In genomic region chr5:110203164-110203895, GRCm38 (mm10) we compare ENCODE assay signal across 10 mouse cellular contexts. TPM values are rescaled to one million over a fixed set of nuclear protein-coding genes. Genes with fewer than 3 reads are reported as not detected.
DNase-seq lines count a peak whose midpoint lies in the region; ATAC-seq and TF ChIP-seq lines count a peak whose summit lies in the region.
"Had no signal": no experiment of that assay in that cellular context is flagged by ENCODE, and none has a peak within 500 bp of the region (broad histone marks: within the 10 kb centered on the region; RNA-seq: fewer than 3 reads in every experiment).

No protein-coding gene starts in this region.

- no peak overlapping the region for H3K4me2 ChIP-seq in hindbrain, postnatal 0 days (ENCODE audit: low read depth, low read length)
- H3K4me2 ChIP-seq in hindbrain, embryonic 13.5 days: no peak overlapping the region
- no peak overlapping the region for H3K4me2 ChIP-seq in midbrain, postnatal 0 days (ENCODE audit: low read depth, low read length, poor library complexity, severe bottlenecking)
- no peak overlapping the region for H3K4me2 ChIP-seq in midbrain, embryonic 16.5 days (ENCODE audit: low read length)
- H3K4me2 ChIP-seq: limb, embryonic 12.5 days had no signal

- no peak overlapping the region for H3K4me3 ChIP-seq in hindbrain, postnatal 0 days (ENCODE audit: low read length)
- no peak overlapping the region for H3K4me3 ChIP-seq in hindbrain, embryonic 13.5 days
- no peak overlapping the region for H3K4me3 ChIP-seq in midbrain, postnatal 0 days (ENCODE audit: low read depth, low read length)
- no peak overlapping the region for H3K4me3 ChIP-seq in midbrain, embryonic 16.5 days (ENCODE audit: low read depth, low read length)
- H3K4me3 ChIP-seq in limb, embryonic 10.5 days: no peak overlapping the region
- H3K4me3 ChIP-seq: limb, embryonic 12.5 days had no signal

- H3K27ac ChIP-seq in hindbrain, postnatal 0 days: no peak overlapping the region
- H3K27ac ChIP-seq in hindbrain, embryonic 13.5 days: no peak overlapping the region
- no peak overlapping the region for H3K27ac ChIP-seq in midbrain, postnatal 0 days (ENCODE audit: low read depth, low read length)
- no peak overlapping the region for H3K27ac ChIP-seq in midbrain, embryonic 16.5 days (ENCODE audit: low read length)
- H3K27ac ChIP-seq in limb, embryonic 10.5 days: no peak overlapping the region
- H3K27ac ChIP-seq: limb, embryonic 12.5 days had no signal

- peak; percentile 35; the same call in 1 of the 2 replicates for TF ChIP-seq CTCF in hindbrain, postnatal 0 days (IDR thresholded peaks at IDR 0.05; ENCODE audit: low read depth)
- peak; percentile 49 for TF ChIP-seq CTCF in midbrain, postnatal 0 days (IDR thresholded peaks at IDR 0.05)

- 85% methylated on average over 10 of the region's 10 CpGs for WGBS in hindbrain, postnatal 0 days
- WGBS in hindbrain, embryonic 13.5 days: 89% methylated on average over 10 of the region's 10 CpGs
- WGBS in midbrain, postnatal 0 days: 87% methylated on average over 10 of the region's 10 CpGs
- WGBS in midbrain, embryonic 16.5 days: 90% methylated on average over 10 of the region's 10 CpGs
- WGBS in limb, embryonic 10.5 days: 90% methylated on average over 10 of the region's 10 CpGs

- DNase-seq in hindbrain, postnatal 0 days (ENCODE audit: low spot score): no peak
- no peak for DNase-seq in midbrain, postnatal 0 days (ENCODE audit: low spot score)
- peak; percentile 28 for DNase-seq in brain, adult 2 months (ENCODE audit: low read depth, low spot score)
- DNase-seq in thymus, postnatal 14 days: peak; percentile 20
- no peak for DNase-seq in limb, embryonic 10.5 days (ENCODE audit: low spot score)
- DNase-seq: adrenal gland, adult 8-10 months had no signal

- H3K9ac ChIP-seq in hindbrain, postnatal 0 days (replicated peaks; ENCODE audit: low read length): no peak overlapping the region
- H3K9ac ChIP-seq in hindbrain, embryonic 13.5 days: no peak overlapping the region
- H3K9ac ChIP-seq in midbrain, postnatal 0 days (replicated peaks; ENCODE audit: low read length, poor library complexity, severe bottlenecking): no peak overlapping the region
- no peak overlapping the region for H3K9ac ChIP-seq in midbrain, embryonic 16.5 days (ENCODE audit: low read depth, low read length)
- H3K9ac ChIP-seq: limb, embryonic 12.5 days had no signal

- H3K9me3 ChIP-seq in hindbrain, postnatal 0 days (ENCODE audit: low read length): no peaks in the 10 kb centered on the region
- no peaks in the 10 kb centered on the region for H3K9me3 ChIP-seq in hindbrain, embryonic 13.5 days
- H3K9me3 ChIP-seq in midbrain, postnatal 0 days (ENCODE audit: low read length): no peaks in the 10 kb centered on the region
- H3K9me3 ChIP-seq in midbrain, embryonic 16.5 days (replicated peaks; ENCODE audit: control insufficient read depth, low read length, poor library complexity, severe bottlenecking): no peaks in the 10 kb centered on the region
- no peaks in the 10 kb centered on the region for H3K9me3 ChIP-seq in limb, embryonic 10.5 days (replicated peaks)
- H3K9me3 ChIP-seq: limb, embryonic 12.5 days had no signal

- H3K4me1 ChIP-seq in hindbrain, postnatal 0 days (ENCODE audit: insufficient read depth, low read length): no peaks in the 10 kb centered on the region
- H3K4me1 ChIP-seq in hindbrain, embryonic 13.5 days (replicated peaks): no peaks in the 10 kb centered on the region
- H3K4me1 ChIP-seq in midbrain, postnatal 0 days (ENCODE audit: insufficient read depth, low read length): no peaks in the 10 kb centered on the region
- no peaks in the 10 kb centered on the region for H3K4me1 ChIP-seq in midbrain, embryonic 16.5 days (ENCODE audit: control insufficient read depth, insufficient read depth, low read length)
- no peaks in the 10 kb centered on the region for H3K4me1 ChIP-seq in limb, embryonic 10.5 days
- H3K4me1 ChIP-seq: limb, embryonic 12.5 days had no signal

- no peaks in the 10 kb centered on the region for H3K27me3 ChIP-seq in hindbrain, postnatal 0 days (ENCODE audit: insufficient read depth, low read length)
- H3K27me3 ChIP-seq in hindbrain, embryonic 13.5 days: no peaks in the 10 kb centered on the region
- H3K27me3 ChIP-seq in midbrain, postnatal 0 days (ENCODE audit: insufficient read depth, low read length): no peaks in the 10 kb centered on the region
- no peaks in the 10 kb centered on the region for H3K27me3 ChIP-seq in midbrain, embryonic 16.5 days (ENCODE audit: control insufficient read depth, insufficient read depth, low read depth, low read length)
- no peaks in the 10 kb centered on the region for H3K27me3 ChIP-seq in limb, embryonic 10.5 days (ENCODE audit: low read depth, poor library complexity, severe bottlenecking)
- H3K27me3 ChIP-seq: limb, embryonic 12.5 days had no signal

- peaks cover 67% of the 10 kb centered on the region for H3K36me3 ChIP-seq in hindbrain, postnatal 0 days (ENCODE audit: insufficient read depth, low read length)
- peaks cover 84% of the 10 kb centered on the region for H3K36me3 ChIP-seq in hindbrain, embryonic 13.5 days
- H3K36me3 ChIP-seq in midbrain, postnatal 0 days (ENCODE audit: insufficient read depth, low read length): peaks cover 73% of the 10 kb centered on the region
- peaks cover 52% of the 10 kb centered on the region for H3K36me3 ChIP-seq in midbrain, embryonic 16.5 days (ENCODE audit: control insufficient read depth, insufficient read depth, low read length)
- peaks cover 88% of the 10 kb centered on the region for H3K36me3 ChIP-seq in limb, embryonic 10.5 days

- ATAC-seq in hindbrain, postnatal 0 days: no peak
- no peak for ATAC-seq in hindbrain, embryonic 13.5 days (ENCODE audit: low FRiP score)
- ATAC-seq in midbrain, postnatal 0 days (ENCODE audit: low FRiP score): no peak
- ATAC-seq in midbrain, embryonic 16.5 days: no peak
- ATAC-seq in monocyte, adult 5-6 weeks (replicated peaks; ENCODE audit: insufficient number of reproducible peaks, low FRiP score, low TSS enrichment, poor library complexity, severe bottlenecking): no peak

RNA-seq across cellular contexts. Expression of gene Golga3, which starts 26.8 kb away (rescaled TPM):
- 13.9 and 15.9 TPM in 2 replicates for total RNA-seq in hindbrain, postnatal 0 days (2014; rRNA removed)
- 17.2 and 18.0 TPM in 2 replicates for polyA plus RNA-seq in hindbrain, postnatal 0 days (2015; fragmentation: Nextera tagmentation; extraction: Ambion mirVana)
- 22.1 and 22.9 TPM in 2 replicates for polyA plus RNA-seq in hindbrain, embryonic 13.5 days (2015; fragmentation: Nextera tagmentation; extraction: Ambion mirVana)
- total RNA-seq in midbrain, postnatal 0 days (2014; rRNA removed): 23.4 and 24.7 TPM in 2 replicates
- polyA plus RNA-seq in midbrain, postnatal 0 days (2015; fragmentation: Nextera tagmentation; extraction: Ambion mirVana): 18.9 and 20.1 TPM in 2 replicates
- 24.7 and 25.7 TPM in 2 replicates for polyA plus RNA-seq in midbrain, embryonic 16.5 days (2015; fragmentation: Nextera tagmentation; extraction: Ambion mirVana)
- total RNA-seq in monocyte, adult 5-6 weeks (2017): 26.9 to 50.9 TPM (median 39.0 TPM) in 3 replicates
- polyA plus RNA-seq in limb, embryonic 10.5 days (2016; fragmentation: Nextera tagmentation; extraction: Ambion mirVana): 17.5 and 23.1 TPM in 2 replicates

RNA-seq across cellular contexts. Expression of gene Ankle2, which starts 27.5 kb away (rescaled TPM):
- 21.2 and 25.0 TPM in 2 replicates for total RNA-seq in hindbrain, postnatal 0 days (2014; rRNA removed)
- 19.6 and 20.5 TPM in 2 replicates for polyA plus RNA-seq in hindbrain, postnatal 0 days (2015; fragmentation: Nextera tagmentation; extraction: Ambion mirVana)
- polyA plus RNA-seq in hindbrain, embryonic 13.5 days (2015; fragmentation: Nextera tagmentation; extraction: Ambion mirVana): 22.8 and 23.8 TPM in 2 replicates
- total RNA-seq in midbrain, postnatal 0 days (2014; rRNA removed): 27.9 and 30.7 TPM in 2 replicates
- polyA plus RNA-seq in midbrain, postnatal 0 days (2015; fragmentation: Nextera tagmentation; extraction: Ambion mirVana): 15.4 and 17.1 TPM in 2 replicates
- 18.7 and 24.1 TPM in 2 replicates for polyA plus RNA-seq in midbrain, embryonic 16.5 days (2015; fragmentation: Nextera tagmentation; extraction: Ambion mirVana)
- total RNA-seq in monocyte, adult 5-6 weeks (2017): 62.3 to 65.9 TPM (median 64.4 TPM) in 3 replicates
- polyA plus RNA-seq in limb, embryonic 10.5 days (2016; fragmentation: Nextera tagmentation; extraction: Ambion mirVana): 32.9 and 38.7 TPM in 2 replicates

Comparison
In these comparisons a context has a peak if more than half of its experiments do, and no peak if none do; other contexts are left out.
1. DNase-seq: peak in brain, adult 2 months (single experiment) and thymus, postnatal 14 days (single experiment); none in hindbrain, postnatal 0 days (single experiment), midbrain, postnatal 0 days (single experiment) and limb, embryonic 10.5 days (single experiment).